Mouse (Mus musculus): ENCODE measurements around the gene Hoxb7. TPM values are rescaled to one million over a fixed set of nuclear protein-coding genes. Genes with fewer than 3 reads are reported as not detected.

Hoxb7 gene
- total RNA-seq, 2 experiments from 2014 or later, result not detected

DNA sequence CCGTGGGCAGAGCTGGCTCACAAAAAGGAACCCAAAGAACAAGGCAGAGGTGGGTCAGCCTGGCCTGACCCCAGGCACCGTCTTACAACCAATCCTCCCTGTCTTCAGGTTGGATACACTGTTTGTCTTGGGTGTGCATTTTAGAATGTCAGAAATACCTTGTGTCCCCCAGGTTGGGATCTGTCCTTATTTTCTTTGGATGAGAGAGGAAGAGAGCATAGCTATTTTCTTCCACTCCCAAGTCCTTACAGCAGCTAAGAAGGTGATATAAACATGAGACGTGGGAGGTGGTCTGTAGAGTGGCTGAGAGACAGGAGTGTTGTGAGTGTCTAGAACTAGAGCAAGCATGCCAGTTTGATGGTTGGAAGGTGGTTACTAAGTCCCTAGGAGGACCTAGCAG, 11.0 kb downstream of the Hoxb7 start:
- DNase-seq, result no peak
- intact Hi-C loops (cut with DNase I), result no loop called here

- DNase-seq, result no peak
- intact Hi-C loops (cut with DNase I), result no loop called here
These were observed 11.7 kb downstream of the Hoxb7 start for GRCm38 (mm10) chr11:96297968-96298635.

GRCm38 (mm10) chr11:96298895-96299667, 12.7 kb downstream of the Hoxb7 start:
- DNase-seq, result no peak
- intact Hi-C loops (cut with DNase I), result no loop called here

- no peak for DNase-seq
- intact Hi-C loops (cut with DNase I), result no loop called here
These were observed 13.4 kb downstream of the Hoxb7 start for GRCm38 (mm10) chr11:96299781-96300180.

DNA sequence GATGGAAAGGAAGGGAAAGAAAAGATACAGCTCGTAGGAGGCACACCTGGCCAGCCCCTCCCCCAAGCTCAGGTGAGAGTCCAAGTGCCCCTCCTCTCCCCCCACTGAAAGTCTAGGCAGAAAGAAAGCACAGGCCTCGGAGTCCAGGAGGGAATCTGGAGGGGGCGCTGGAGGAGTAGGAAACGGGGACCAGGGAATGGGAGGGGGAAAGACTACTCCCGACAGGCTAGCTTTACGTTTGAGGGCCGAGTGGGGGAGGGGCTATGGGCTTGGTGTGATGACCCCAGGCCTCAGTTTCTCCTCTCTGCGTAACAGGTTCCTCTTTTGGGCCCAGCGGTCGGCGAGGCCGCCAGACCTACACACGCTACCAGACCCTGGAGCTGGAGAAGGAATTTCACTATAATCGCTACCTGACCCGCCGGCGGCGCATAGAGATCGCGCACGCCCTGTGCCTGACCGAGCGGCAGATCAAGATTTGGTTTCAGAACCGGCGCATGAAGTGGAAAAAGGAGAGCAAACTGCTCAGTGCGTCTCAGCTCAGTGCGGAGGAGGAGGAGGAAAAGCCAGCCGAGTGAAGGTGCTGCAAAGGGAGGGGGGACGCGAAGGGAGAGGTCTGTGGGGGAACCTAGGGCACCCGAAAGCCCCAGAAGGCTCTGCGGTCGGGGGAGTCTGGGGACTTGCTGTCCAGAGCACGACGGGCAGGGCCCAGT, 14.1 kb downstream of the Hoxb7 start:
- no peak for DNase-seq

GRCm38 (mm10) chr11:96301064-96301431, 14.6 kb downstream of the Hoxb7 start:
- no peak for DNase-seq
- intact Hi-C loops (cut with DNase I), result no loop called here

More for the DNA sequence above, 14.1 kb downstream of the Hoxb7 start:
- intact Hi-C loops (cut with DNase I), result no loop called here

- no peak for DNase-seq
- intact Hi-C loops (cut with DNase I), result loop anchor here (2.0 kb wide), 1 partner anchor 235 kb away; no protein-coding TSS in a partner anchor
These were observed 15.4 kb downstream of the Hoxb7 start for GRCm38 (mm10) chr11:96301837-96302236.

- intact Hi-C loops (cut with DNase I), result loop anchor here (1.0 to 2.0 kb wide), 3 partner anchors 105 to 234 kb away; no protein-coding TSS in a partner anchor
These were observed 16.1 kb downstream of the Hoxb7 start for GRCm38 (mm10) chr11:96302381-96303150.

GRCm38 (mm10) chr11:96303151-96304099, 17.0 kb downstream of the Hoxb7 start, which contains the start of gene Hoxb5:
Hoxb5 (plus strand) TSS chr11:96303336.
- intact Hi-C loops (cut with DNase I), result loop anchor here (1.0 to 2.0 kb wide), 3 partner anchors 104 to 233 kb away; no protein-coding TSS in a partner anchor
- DNase-seq, result peak; percentile 66 to 74

More at GRCm38 (mm10) chr11:96302381-96303150, 16.1 kb downstream of the Hoxb7 start:
- DNase-seq, result no peak

- DNase-seq, result no peak
- intact Hi-C loops (cut with DNase I), result no loop called here
These were observed 18.2 kb downstream of the Hoxb7 start for GRCm38 (mm10) chr11:96304381-96305195.

GRCm38 (mm10) chr11:96305505-96306182, 19.2 kb downstream of the Hoxb7 start:
- DNase-seq, result no peak
- intact Hi-C loops (cut with DNase I), result no loop called here

- no peak for DNase-seq
- intact Hi-C loops (cut with DNase I), result no loop called here
These were observed 19.9 kb downstream of the Hoxb7 start for GRCm38 (mm10) chr11:96306183-96306907.

DNA sequence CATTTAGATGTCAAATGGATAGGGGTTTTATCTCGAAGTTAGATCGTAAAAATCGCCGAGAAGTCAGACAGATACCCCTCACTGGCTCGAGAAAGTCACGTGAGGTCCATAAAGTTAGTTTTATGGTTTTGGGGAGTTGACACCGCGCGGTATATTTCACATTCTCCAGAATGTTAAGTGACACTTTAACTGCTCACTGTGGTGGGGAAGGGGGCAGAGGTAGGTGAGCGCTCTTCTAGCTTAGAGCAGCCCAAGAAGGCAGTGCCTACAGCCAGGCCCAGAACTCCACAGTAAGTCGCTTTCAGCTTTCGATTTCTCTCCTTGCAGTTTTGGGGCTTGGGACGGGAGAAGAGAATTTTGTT, 20.5 kb downstream of the Hoxb7 start:
- DNase-seq, result no peak
- intact Hi-C loops (cut with DNase I), result no loop called here

DNA sequence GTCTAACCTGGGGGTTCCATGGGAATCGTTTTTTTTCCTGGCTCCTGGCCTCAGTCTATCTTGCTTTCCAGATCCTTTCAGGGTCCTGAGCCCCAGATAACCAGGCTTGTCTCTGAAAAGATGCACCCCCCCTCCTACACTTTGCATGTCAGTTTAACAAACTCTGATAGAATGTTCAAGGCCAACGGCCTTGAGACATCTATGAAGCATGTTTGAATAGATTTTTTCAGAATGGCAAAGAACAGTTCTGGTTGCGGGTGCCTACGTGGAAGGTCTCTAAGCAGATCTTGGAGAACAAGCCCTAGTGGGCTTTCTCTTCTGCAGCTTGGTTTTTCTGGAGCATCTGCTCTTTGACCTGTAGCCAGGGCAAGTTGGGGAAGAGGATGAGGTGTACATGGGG, 22.3 kb downstream of the Hoxb7 start:
- intact Hi-C loops (cut with DNase I), result no loop called here

GRCm38 (mm10) chr11:96309288-96309687, 22.9 kb downstream of the Hoxb7 start:
- intact Hi-C loops (cut with DNase I), result no loop called here
- no peak for DNase-seq

More for the DNA sequence above, 22.3 kb downstream of the Hoxb7 start:
- DNase-seq, result no peak

DNA sequence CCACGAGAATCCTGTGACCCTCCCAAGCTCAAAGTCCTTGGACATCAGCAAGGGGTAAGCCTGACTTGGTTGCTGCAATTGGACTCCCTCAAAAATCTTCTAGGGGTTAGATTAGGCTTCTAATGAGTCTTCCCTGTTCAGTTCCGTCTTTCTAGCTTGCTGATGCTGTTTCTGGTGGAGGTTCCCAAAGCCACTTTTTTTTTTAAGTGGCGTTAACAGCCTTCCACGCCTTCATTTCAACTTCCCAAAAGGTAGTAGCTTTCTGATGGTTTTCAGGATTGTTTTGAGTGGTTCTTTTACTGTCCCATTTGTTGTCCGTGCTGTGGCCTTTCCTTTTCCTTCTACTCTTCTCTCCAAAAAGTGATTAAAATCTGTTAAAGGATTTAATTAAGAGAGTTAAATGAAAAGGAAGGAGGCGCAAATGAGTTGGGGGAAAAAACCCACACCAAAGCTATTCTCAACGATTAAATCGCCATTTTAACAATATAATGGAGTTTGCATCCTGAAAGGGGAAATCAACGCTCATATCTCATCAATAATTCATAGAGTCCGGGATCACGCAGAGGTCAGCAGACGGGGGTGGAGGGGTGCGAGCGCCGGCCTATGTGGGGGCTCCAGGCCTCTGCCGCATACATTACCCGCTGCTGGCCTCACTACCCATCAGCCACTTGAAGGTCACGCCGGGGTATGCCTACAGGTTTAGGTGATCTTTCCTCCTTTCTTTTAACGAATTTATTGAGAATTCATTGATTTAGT, 23.9 kb downstream of the Hoxb7 start:
- no peak for DNase-seq
- intact Hi-C loops (cut with DNase I), result loop anchor here (2.0 kb wide), 1 partner anchor 96 kb away; no protein-coding TSS in a partner anchor
